Mouse (Mus musculus) thymus, postnatal 10 days (tissue): ENCODE data around the gene Kcnma1.

ENCODE experiments used
- DNase-seq, 2 experiments: peaks; one replicate each; pipeline ENCODE4 v3.0.0; 2021; ENCODE audit warnings: low spot score in 2 of 2

Gene Kcnma1

GRCm38 (mm10) chr14:23782845-23783609 is 231.3 kb downstream of the Kcnma1 start:
- no peak for DNase-seq

DNA sequence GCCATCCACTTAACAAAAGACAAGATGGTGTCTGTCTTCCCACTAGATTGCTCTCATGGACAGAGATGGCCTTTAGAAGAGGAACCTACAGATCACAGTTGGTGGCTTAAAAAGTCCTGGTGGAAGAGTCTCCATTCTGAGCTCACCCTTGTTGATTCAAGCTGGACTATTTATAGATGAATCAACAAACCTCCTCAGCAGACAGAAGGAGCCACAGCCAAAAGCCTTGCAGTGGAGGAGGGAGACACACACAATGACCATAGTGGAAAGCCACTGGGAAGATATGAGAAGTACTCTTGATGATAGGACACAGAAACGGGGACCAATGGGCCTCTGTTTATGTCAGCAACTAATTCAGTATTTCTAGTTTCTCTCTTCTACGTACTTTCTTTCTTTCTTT is 239.7 kb downstream of the Kcnma1 start:
- DNase-seq: no peak

DNA sequence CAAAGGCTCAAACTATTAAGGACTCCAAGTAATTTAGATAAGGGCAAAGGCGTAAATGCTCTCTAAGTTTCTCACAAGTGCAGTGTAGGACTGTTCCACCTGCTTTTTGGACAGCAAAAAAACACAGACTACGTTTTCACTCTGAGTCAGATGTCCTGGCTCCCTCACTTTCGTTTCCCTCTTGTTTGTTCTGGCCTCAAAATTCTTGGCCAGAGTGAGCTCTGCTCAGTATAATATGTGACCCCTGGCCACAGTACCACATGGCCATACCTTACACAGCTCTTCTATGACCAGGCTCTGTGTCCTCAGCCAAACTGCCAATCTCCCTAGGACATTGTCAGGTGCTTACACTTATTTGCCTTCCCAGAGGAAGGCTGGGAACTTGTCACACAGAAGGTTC is 241.6 kb downstream of the Kcnma1 start:
- no peak for DNase-seq

DNA sequence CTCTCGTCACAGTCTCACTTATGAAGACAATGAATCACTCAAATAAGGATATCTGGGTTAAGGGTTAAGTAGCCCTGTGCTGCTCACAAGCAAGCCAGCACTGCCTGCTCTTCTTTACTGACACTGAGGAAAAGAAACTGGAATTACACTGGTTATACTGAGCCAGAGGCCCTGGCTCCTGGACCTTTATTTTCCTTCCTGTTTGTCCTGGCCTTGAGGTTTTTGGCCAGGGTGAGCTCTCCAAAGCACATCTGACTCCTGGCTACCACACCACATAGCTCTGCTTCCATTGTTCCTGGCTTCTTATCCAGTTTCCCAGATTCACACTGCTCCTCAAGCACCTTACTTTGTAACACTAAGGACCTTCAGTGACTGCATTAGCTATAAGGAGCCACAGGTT is 242.5 kb downstream of the Kcnma1 start:
- DNase-seq: no peak

- no peak for DNase-seq
These were observed 251.8 kb downstream of the Kcnma1 start for GRCm38 (mm10) chr14:23762471-23762870.

GRCm38 (mm10) chr14:23759626-23760025 is 254.7 kb downstream of the Kcnma1 start:
- no peak for DNase-seq

- no peak for DNase-seq
These were observed 255.9 kb downstream of the Kcnma1 start for GRCm38 (mm10) chr14:23758421-23758820.

GRCm38 (mm10) chr14:23748011-23748410 is 266.3 kb downstream of the Kcnma1 start:
- DNase-seq: no peak

DNA sequence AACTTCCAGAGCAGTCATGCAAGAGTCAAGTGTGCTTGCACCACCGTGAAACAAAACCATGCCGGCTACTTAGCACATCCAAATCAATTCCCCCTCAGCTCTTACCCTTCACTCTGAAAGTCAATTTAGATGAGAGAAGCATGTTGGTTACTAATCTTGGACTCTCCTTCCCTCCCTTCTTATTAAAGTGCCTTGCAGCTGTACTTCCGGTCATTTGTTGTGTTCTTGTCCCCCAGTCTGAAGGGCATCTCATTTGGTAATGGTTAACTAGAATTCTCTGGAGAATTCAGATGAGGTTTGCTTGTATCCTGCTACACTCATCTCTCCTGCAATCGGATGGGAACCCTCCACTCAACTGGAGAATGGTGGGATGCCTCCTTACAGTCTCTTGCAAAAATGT is 267.3 kb downstream of the Kcnma1 start:
- no peak for DNase-seq

DNA sequence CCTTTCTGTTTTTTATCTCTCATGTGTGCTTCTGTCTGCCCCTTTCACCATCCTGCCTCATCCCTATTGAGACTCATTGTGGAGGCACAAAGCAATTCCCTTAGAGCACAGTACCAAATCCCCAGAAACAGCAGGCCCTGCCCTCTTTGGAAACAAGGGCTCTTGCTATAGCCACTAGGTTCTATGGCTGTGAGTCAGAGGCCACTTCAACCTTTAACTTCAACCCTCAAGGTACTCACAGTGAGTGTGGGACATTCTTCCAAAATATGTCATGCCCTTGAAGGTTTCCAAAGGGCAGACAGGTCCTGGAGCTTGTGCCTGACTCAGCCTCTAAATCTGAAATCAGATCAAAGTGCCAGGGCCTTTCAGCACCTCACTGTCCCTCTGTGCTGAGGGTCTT is 272.8 kb downstream of the Kcnma1 start:
- no peak for DNase-seq

GRCm38 (mm10) chr14:23734200-23734599 is 280.1 kb downstream of the Kcnma1 start:
- DNase-seq: no peak

GRCm38 (mm10) chr14:23729377-23729776 is 284.9 kb downstream of the Kcnma1 start:
- DNase-seq: no peak

GRCm38 (mm10) chr14:23723701-23724430 is 290.4 kb downstream of the Kcnma1 start:
- DNase-seq: no peak

DNA sequence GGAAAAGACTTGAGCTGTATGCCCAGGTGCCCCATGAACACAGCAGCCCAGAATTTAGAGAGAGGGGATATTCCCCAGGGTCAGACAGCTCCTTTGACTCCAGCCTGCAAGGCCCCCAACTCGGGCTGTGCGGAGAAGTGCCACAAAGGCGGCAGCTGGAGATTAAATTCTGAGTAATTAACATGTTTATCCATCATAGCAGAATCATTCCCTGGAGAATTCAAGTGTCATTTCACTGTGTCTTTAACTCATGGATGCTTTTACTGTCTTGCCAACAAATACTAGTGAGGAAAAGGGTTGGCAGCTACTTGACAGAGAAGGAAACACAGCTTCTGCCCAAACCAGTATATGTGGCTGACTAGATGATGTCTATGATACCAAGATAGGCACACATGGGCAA is 295.0 kb downstream of the Kcnma1 start:
- no peak for DNase-seq

DNA sequence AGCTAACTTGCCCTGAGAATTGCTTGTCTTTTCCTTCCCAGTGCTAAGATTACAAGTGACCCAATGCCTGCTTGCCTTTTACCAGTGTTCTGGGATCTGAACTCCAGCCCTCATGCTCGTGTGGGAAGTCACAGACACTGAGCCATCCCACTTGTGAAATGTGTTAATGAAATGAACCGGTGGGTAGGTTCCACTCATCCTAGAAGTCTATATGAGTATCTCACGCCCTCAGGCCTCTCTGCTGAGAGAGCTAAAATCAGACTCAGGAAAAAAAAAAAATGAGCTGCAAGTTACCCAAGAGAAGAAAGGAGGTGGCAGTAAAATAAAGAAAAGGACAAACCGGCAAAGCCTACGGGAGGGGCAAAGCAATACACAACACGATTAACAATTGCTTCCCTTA is 295.6 kb downstream of the Kcnma1 start:
- no peak for DNase-seq

DNA sequence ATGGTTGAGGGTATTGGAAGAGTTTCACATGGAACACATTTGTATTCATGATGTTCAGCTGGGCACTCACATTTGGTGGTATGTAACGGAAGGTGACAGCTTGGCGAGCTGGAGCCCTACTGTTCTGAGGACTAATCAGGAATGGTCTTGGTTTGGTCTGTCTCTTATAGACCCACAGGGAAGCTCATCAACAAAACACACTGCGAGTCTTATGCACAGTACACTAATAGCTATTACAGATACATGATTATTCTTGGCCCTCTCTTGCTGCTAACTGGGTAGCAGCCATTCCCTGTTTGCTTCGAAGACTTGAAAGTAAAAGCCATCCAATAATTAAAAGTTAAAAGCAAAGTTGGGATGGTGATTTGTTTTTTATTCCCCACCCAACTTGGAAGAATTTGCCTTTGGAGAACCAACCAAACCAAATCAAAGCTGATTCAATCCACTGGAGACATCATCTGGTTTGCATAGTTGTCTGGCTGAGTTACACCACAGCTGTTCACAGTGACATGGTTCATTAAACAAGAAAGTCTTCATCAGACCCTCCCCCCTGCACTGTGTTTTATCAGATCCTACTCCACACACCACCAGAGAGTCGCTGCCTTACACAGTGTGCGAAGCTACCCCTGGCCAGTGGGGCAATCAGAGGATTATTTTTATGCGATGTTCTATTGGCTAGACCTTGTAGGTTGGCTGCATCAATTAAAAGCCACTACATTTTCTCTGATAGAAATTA is 299.7 kb downstream of the Kcnma1 start:
- DNase-seq: no peak

- no peak for DNase-seq
These were observed 301.4 kb downstream of the Kcnma1 start for GRCm38 (mm10) chr14:23712891-23713290.

DNA sequence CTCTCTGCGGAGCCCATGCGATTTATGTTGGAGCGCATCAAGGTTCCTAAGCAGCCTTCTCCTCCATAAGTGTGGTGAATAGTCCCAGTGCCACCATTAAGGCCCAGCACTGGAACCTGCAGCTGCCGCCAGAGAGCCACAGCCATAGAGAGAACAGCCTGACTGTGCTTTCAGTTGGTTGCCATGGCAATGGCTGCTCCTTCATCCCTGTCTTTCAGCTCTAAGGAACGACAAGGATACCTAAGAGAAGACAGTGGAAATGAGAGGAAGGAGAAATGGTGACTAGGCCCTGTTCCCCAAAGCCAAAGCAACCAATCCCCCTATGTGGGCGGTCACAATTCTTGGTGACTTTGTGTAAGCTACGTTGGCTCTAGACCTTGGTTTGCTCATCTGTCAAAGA is 303.3 kb downstream of the Kcnma1 start:
- no peak for DNase-seq

DNA sequence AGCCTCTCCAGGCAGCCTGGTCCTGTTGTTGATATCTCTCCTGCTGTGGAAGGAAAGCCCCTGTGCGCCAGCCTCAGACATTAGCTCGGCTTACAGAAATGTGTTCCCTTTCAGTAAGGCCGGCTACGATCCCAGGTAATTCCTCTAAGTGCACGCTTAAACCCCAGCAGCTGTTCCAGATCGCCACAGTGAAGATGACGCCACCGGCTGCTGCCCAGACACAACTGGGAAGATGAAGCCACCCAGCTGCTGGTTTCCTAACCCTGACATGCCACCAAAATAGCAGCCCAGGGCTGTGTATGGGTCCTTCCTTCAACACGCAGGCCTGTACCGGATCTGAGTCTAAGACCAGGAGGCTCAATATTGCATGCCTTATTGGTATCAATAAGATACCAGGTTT is 307.5 kb downstream of the Kcnma1 start:
- DNase-seq: no peak

DNA sequence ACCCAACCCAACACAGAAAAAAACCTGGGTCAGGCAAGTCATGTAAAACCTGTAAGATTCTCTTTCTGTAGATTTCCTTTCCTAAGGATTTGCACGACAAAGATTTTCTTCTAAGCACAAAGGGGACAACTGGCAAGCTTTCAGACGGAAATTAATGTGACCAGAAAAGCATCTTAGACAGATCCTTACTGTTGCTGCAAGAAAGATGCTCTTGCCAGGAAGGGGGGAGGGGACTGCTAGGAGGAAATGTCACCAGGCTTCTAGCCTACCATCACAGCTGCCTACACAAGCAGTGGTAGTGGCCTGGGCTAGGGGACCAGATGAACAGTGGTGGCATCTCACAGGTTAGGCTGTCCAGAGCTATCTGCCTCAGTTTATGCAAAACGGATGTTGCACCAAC is 308.6 kb downstream of the Kcnma1 start:
- DNase-seq: no peak

GRCm38 (mm10) chr14:23704303-23704702 is 310.0 kb downstream of the Kcnma1 start:
- DNase-seq: no peak

DNA sequence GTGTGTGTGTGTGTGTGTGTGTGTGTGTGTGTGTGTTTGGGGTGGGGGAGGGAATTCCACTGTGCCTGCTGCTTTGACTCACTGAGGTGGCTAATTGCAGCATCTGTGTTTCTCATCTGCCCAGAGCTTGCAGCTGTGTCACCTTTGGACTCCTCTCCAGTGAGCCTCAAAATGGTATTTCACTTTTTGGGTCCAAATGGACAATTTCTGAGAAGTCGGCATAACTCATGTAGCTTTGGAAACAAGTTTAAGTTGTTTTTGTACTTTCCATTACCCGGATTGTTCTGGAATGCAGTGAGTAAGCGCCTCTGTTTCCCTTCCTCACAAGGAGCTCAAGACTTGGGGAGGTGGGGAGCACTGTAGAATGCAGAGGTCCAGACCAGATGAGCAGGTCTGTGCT is 317.9 kb downstream of the Kcnma1 start:
- DNase-seq: no peak

- DNase-seq: no peak
These were observed 324.6 kb downstream of the Kcnma1 start for GRCm38 (mm10) chr14:23689681-23690080.
